Mouse (Mus musculus) adrenal gland, postnatal 10 days (tissue): ENCODE measurements around the gene Palld. TPM values are rescaled to one million over a fixed set of nuclear protein-coding genes. Genes with fewer than 3 reads are reported as not detected.

Source experiments
- DNase-seq: peaks from one replicate; pipeline ENCODE4 v3.0.0; 2021; ENCODE audit warnings: mixed read lengths
- total RNA-seq, 2 experiments: library from RNA; stranded (reverse); gene quantifications; 2 replicates each; pipeline ENCODE4 v1.2.3; 2021

Palld gene
- total RNA-seq, 2 experiments from 2014 or later, result 32.3 to 37.3 TPM

- no peak for DNase-seq
These were observed 347.1 kb downstream of the Palld start for GRCm38 (mm10) chr8:61555343-61555742.

- no peak for DNase-seq
These were observed 349.6 kb downstream of the Palld start for GRCm38 (mm10) chr8:61552755-61553402.

- DNase-seq, result no peak
These were observed 350.3 kb downstream of the Palld start for GRCm38 (mm10) chr8:61552221-61552620.

- no peak for DNase-seq
These were observed 352.3 kb downstream of the Palld start for GRCm38 (mm10) chr8:61550006-61550748.

GRCm38 (mm10) chr8:61549585-61549984, 352.9 kb downstream of the Palld start:
- DNase-seq, result no peak

GRCm38 (mm10) chr8:61539828-61540500, 362.5 kb downstream of the Palld start:
- DNase-seq, result peak; percentile 93

GRCm38 (mm10) chr8:61537471-61537870, 365.0 kb downstream of the Palld start:
- no peak for DNase-seq

- DNase-seq, result no peak
These were observed 367.0 kb downstream of the Palld start for GRCm38 (mm10) chr8:61535472-61535871.

- no peak for DNase-seq
These were observed 369.0 kb downstream of the Palld start for GRCm38 (mm10) chr8:61533356-61533926.

- DNase-seq, result no peak
These were observed 369.7 kb downstream of the Palld start for GRCm38 (mm10) chr8:61532831-61533230.

- DNase-seq, result no peak
These were observed 370.3 kb downstream of the Palld start for GRCm38 (mm10) chr8:61531944-61532795.

GRCm38 (mm10) chr8:61528642-61529041, 373.8 kb downstream of the Palld start:
- no peak for DNase-seq

- DNase-seq, result no peak
These were observed 374.3 kb downstream of the Palld start for GRCm38 (mm10) chr8:61528197-61528596.

GRCm38 (mm10) chr8:61527037-61527436, 375.5 kb downstream of the Palld start:
- no peak for DNase-seq

GRCm38 (mm10) chr8:61522132-61522531, 380.4 kb downstream of the Palld start:
- DNase-seq, result peak; percentile 60

GRCm38 (mm10) chr8:61517502-61518185, 384.8 kb downstream of the Palld start:
- DNase-seq, result no peak

GRCm38 (mm10) chr8:61516745-61517501, 385.6 kb downstream of the Palld start:
- no peak for DNase-seq

GRCm38 (mm10) chr8:61515931-61516744, 386.4 kb downstream of the Palld start:
- peak; percentile 88 for DNase-seq

- DNase-seq, result no peak
These were observed 387.2 kb downstream of the Palld start for GRCm38 (mm10) chr8:61515110-61515930.
